Mouse (Mus musculus) CH12.LX (cell line): ENCODE results near the gene Nlrc3. TPM values are rescaled to one million over a fixed set of nuclear protein-coding genes. Genes with fewer than 3 reads are reported as not detected.

Experiments used
- DNase-seq: peaks from one replicate; pipeline ENCODE4 v3.0.0-alpha.2; 2013; ENCODE audit errors: extremely low read depth
- H3K27ac ChIP-seq: 2 replicates; pipeline ENCODE4 v1.5.1; 2012; ENCODE audit warnings: low read depth, mild to moderate bottlenecking, control low read depth, moderate library complexity; ENCODE audit not compliant: insufficient read depth
- H3K27me3 ChIP-seq: replicated peaks from 2 replicates; pipeline ENCODE3; 2012; ENCODE audit warnings: inconsistent platforms
- H3K36me3 ChIP-seq, 2 experiments: replicated peaks in 1 of 2; 2 replicates each; pipeline versions ENCODE3 to v1.6.1; 2012; ENCODE audit warnings: inconsistent platforms in 1 of 2, low read length in 1 of 2, mild to moderate bottlenecking in 1 of 2, mixed read lengths in 1 of 2, moderate library complexity in 1 of 2; ENCODE audit not compliant: control insufficient read depth in 1 of 2, insufficient read depth in 1 of 2
- H3K4me1 ChIP-seq, 2 experiments: 2 replicates each; pipeline ENCODE4 v1.6.1; 2012; ENCODE audit warnings: inconsistent platforms in 1 of 2, moderate library complexity in 1 of 2; ENCODE audit not compliant: insufficient read depth in 2 of 2, control insufficient read depth in 1 of 2
- H3K4me2 ChIP-seq: 2 replicates; pipeline ENCODE4 v1.6.1; 2012; ENCODE audit warnings: low read depth, mild to moderate bottlenecking, control low read depth; ENCODE audit not compliant: poor library complexity, insufficient read depth, severe bottlenecking
- H3K4me3 ChIP-seq, 3 experiments: fragments of 150-350 bp in 1 of 3; sonication (generic) in 1 of 3; replicated peaks in 1 of 3; 2 replicates each; pipeline versions ENCODE3 to v1.5.1; 2011 to 2012; ENCODE audit warnings: low read depth in 2 of 3, low read length in 2 of 3, mild to moderate bottlenecking in 2 of 3, moderate library complexity in 2 of 3, control low read depth in 1 of 3, improper control_type of control experiment in 1 of 3, inconsistent platforms in 1 of 3, mixed read lengths in 1 of 3; ENCODE audit not compliant: poor library complexity in 1 of 3
- H3K79me2 ChIP-seq: replicated peaks from 2 replicates; pipeline ENCODE4 v1.6.1; 2012; ENCODE audit warnings: mild to moderate bottlenecking, moderate library complexity; ENCODE audit not compliant: control insufficient read depth, poor library complexity, insufficient read depth, severe bottlenecking; ENCODE audit errors: extremely low read depth
- H3K9ac ChIP-seq: 2 replicates; pipeline ENCODE4 v1.6.1; 2012; ENCODE audit warnings: low read depth, mild to moderate bottlenecking, control low read depth, moderate library complexity; ENCODE audit not compliant: insufficient read depth
- H3K9me3 ChIP-seq: replicated peaks from 2 replicates; pipeline ENCODE3; 2012; ENCODE audit warnings: low read length, inconsistent platforms, mixed read lengths
- BHLHE40 ChIP-seq: IDR thresholded peaks from 2 replicates; pipeline ENCODE4 v1.6.1; 2011; ENCODE audit warnings: mild to moderate bottlenecking, low read depth, low read length, improper control_type of control experiment
- CHD1 ChIP-seq: IDR thresholded peaks from 2 replicates; pipeline ENCODE4 v1.6.1; 2012; ENCODE audit warnings: low read depth, low read length, improper control_type of control experiment, inconsistent platforms
- CTCF ChIP-seq, 2 experiments: IDR thresholded peaks in 1 of 2; conservative IDR thresholded peaks in 1 of 2; 2 replicates each; pipeline ENCODE4 v1.5.1; 2011 to 2012; ENCODE audit warnings: low read depth in 2 of 2, low read length in 2 of 2, improper control_type of control experiment in 1 of 2, inconsistent platforms in 1 of 2, mild to moderate bottlenecking in 1 of 2, moderate library complexity in 1 of 2
- E2F4 ChIP-seq: IDR thresholded peaks from 2 replicates; pipeline ENCODE4 v1.6.1; 2011; ENCODE audit warnings: low read depth, low read length, improper control_type of control experiment; ENCODE audit not compliant: insufficient replicate concordance
- ELF1 ChIP-seq: IDR thresholded peaks from 2 replicates; pipeline ENCODE4 v1.6.1; 2014; ENCODE audit warnings: low read depth, mild to moderate bottlenecking, inconsistent platforms, low read length, improper control_type of control experiment
- EP300 ChIP-seq: IDR thresholded peaks from 2 replicates; pipeline ENCODE4 v1.6.1; 2011; ENCODE audit warnings: low read length, improper control_type of control experiment
- ETS1 ChIP-seq: conservative IDR thresholded peaks from 2 replicates; pipeline ENCODE4 v1.6.1; 2012; ENCODE audit warnings: low read depth, mild to moderate bottlenecking, inconsistent platforms, low read length, improper control_type of control experiment, moderate library complexity
- GABPA ChIP-seq: IDR thresholded peaks from 2 replicates; pipeline ENCODE4 v1.6.1; 2012; ENCODE audit warnings: low read depth, low read length, improper control_type of control experiment, inconsistent platforms; ENCODE audit not compliant: insufficient replicate concordance
- HCFC1 ChIP-seq: IDR thresholded peaks from 2 replicates; pipeline ENCODE4 v1.6.1; 2012; ENCODE audit warnings: low read depth, mild to moderate bottlenecking, inconsistent platforms, low read length, improper control_type of control experiment
- IRF4 ChIP-seq: IDR thresholded peaks from 2 replicates; pipeline ENCODE4 v1.6.1; 2014; ENCODE audit warnings: low read depth, mild to moderate bottlenecking, inconsistent platforms, low read length, improper control_type of control experiment
- JUN ChIP-seq: IDR thresholded peaks from 2 replicates; pipeline ENCODE4 v1.6.1; 2011; ENCODE audit warnings: low read depth, mild to moderate bottlenecking, low read length, improper control_type of control experiment, moderate library complexity; ENCODE audit not compliant: insufficient read depth
- KAT2A ChIP-seq: IDR thresholded peaks from 2 replicates; pipeline ENCODE4 v1.6.1; 2012; ENCODE audit warnings: low read length, improper control_type of control experiment, inconsistent platforms; ENCODE audit not compliant: insufficient replicate concordance
- MAFK ChIP-seq: IDR thresholded peaks from 2 replicates; pipeline ENCODE4 v1.6.1; 2011; ENCODE audit warnings: low read length, improper control_type of control experiment; ENCODE audit not compliant: insufficient replicate concordance
- MAX ChIP-seq: IDR thresholded peaks from 2 replicates; pipeline ENCODE4 v1.6.1; 2011; ENCODE audit warnings: low read length, improper control_type of control experiment
- MXI1 ChIP-seq: IDR thresholded peaks from 2 replicates; pipeline ENCODE4 v1.6.1; 2011; ENCODE audit warnings: mild to moderate bottlenecking, low read depth, low read length, improper control_type of control experiment
- MYC ChIP-seq: IDR thresholded peaks from 2 replicates; pipeline ENCODE4 v1.6.1; 2011; ENCODE audit warnings: low read depth, mild to moderate bottlenecking, improper control_type of control experiment, low read length
- NRF1 ChIP-seq: IDR thresholded peaks from 2 replicates; pipeline ENCODE4 v1.6.1; 2014; ENCODE audit warnings: low read depth, mild to moderate bottlenecking, inconsistent platforms, low read length, improper control_type of control experiment, moderate library complexity
- PAX5 ChIP-seq: IDR thresholded peaks from 2 replicates; pipeline ENCODE4 v1.6.1; 2012; ENCODE audit warnings: low read length, inconsistent platforms, mixed read lengths
- RAD21 ChIP-seq: IDR thresholded peaks from 2 replicates; pipeline ENCODE4 v1.6.1; 2011; ENCODE audit warnings: low read depth, mild to moderate bottlenecking, low read length, improper control_type of control experiment, moderate library complexity
- RCOR1 ChIP-seq: conservative IDR thresholded peaks from 2 replicates; pipeline ENCODE4 v1.6.1; 2012; ENCODE audit warnings: low read depth, mild to moderate bottlenecking, inconsistent platforms, low read length, improper control_type of control experiment
- SIN3A ChIP-seq: IDR thresholded peaks from 2 replicates; pipeline ENCODE4 v1.6.1; 2012; ENCODE audit warnings: low read length, improper control_type of control experiment, inconsistent platforms
- SMC3 ChIP-seq: IDR thresholded peaks from 2 replicates; pipeline ENCODE4 v1.6.1; 2011; ENCODE audit warnings: low read depth, low read length, improper control_type of control experiment
- TBP ChIP-seq: conservative IDR thresholded peaks from 2 replicates; pipeline ENCODE4 v1.6.1; 2011; ENCODE audit warnings: low read depth, low read length, improper control_type of control experiment
- UBTF ChIP-seq: IDR thresholded peaks from 2 replicates; pipeline ENCODE4 v1.6.1; 2012; ENCODE audit warnings: low read depth, mild to moderate bottlenecking, inconsistent platforms, low read length, improper control_type of control experiment, moderate library complexity
- ZKSCAN1 ChIP-seq: IDR thresholded peaks from 2 replicates; pipeline ENCODE4 v1.6.1; 2012; ENCODE audit warnings: low read depth, inconsistent platforms, low read length, improper control_type of control experiment, borderline replicate concordance
- dilution Hi-C: fragments of 300-500 bp; cut with MboI; formaldehyde crosslinking; loops from 2 replicates; pipeline ENCODE4 v1.14.3; 2020; ENCODE audit warnings: low sequenced_read_pairs; ENCODE audit not compliant: extremely low pct_unique_long_range_greater_than_20kb, extremely low pct_ligation_motif_present
- in situ Hi-C: fragments of 300-500 bp; cut with MboI; formaldehyde crosslinking; loops from 3 replicates; pipeline ENCODE4 v1.14.3; 2019; ENCODE audit warnings: low sequenced_read_pairs, low pct_ligation_motif_present, low pct_unique_long_range_greater_than_20kb, mixed read lengths
- polyA plus RNA-seq: library from polyadenylated mRNA; unstranded; fragments of >175 nt; gene quantifications from 2 replicates; pipeline ENCODE4 v1.2.1, GENCODE M21; 2012; ENCODE audit warnings: low read depth; ENCODE audit not compliant: insufficient read length
- total RNA-seq, 2 experiments: library from RNA; depleted of rRNA; stranded (reverse); fragments of 300-350 nt in 1 of 2; fragments of >200 nt in 1 of 2; gene quantifications; 2 replicates each; pipeline ENCODE4 v1.2.3; 2012 to 2014

The Nlrc3 gene
- total RNA-seq (2012; rRNA removed): 0.13 and 0.34 TPM in 2 replicates
- total RNA-seq (2014; rRNA removed): not detected in 2 replicates
- polyA plus RNA-seq: 0.37 and 0.69 TPM in 2 replicates

- TF ChIP-seq MYC: no peak
- no peaks in the 10 kb centered on the region for H3K4me1 ChIP-seq
- H3K4me2 ChIP-seq: no peak within 1 kb of the TSS
- H3K9me3 ChIP-seq: no peaks in the 10 kb centered on the region
- DNase-seq: no peak
- in situ Hi-C loops (no loop called here), dilution Hi-C loops (no loop called here)
- H3K27me3 ChIP-seq: no peaks in the 10 kb centered on the region
- H3K79me2 ChIP-seq: no peaks in the 10 kb centered on the region
- H3K4me3 ChIP-seq: no peak within 1 kb of the TSS
- peaks cover 32 to 45% of the 10 kb centered on the region in 2 experiments for H3K36me3 ChIP-seq
- no peak within 1 kb of the TSS for H3K27ac ChIP-seq
- H3K9ac ChIP-seq: no peak within 1 kb of the TSS
Measured at GRCm38 (mm10) chr16:3976251-3976671, at the start of gene Nlrc3. TSS of gene Nlrc3 (minus strand) at chr16:3976632.

GRCm38 (mm10) chr16:4022719-4023118 is 46.3 kb upstream of the Nlrc3 start:
- H3K9me3 ChIP-seq: no peaks in the 10 kb centered on the region

GRCm38 (mm10) chr16:4021241-4021640 is 44.8 kb upstream of the Nlrc3 start:
- Histone ChIP-seq H3K9ac (no peak overlapping the region), H3K79me2 (no peaks in the 10 kb centered on the region), H3K4me1 (no peaks in the 10 kb centered on the region), H3K27ac (no peak overlapping the region), H3K36me3 (no peaks in the 10 kb centered on the region), H3K9me3 (no peaks in the 10 kb centered on the region), H3K4me3 (no peak overlapping the region), H3K27me3 (no peaks in the 10 kb centered on the region), H3K4me2 (no peak overlapping the region)
- in situ Hi-C loops: no loop called here
- dilution Hi-C loops: no loop called here
- DNase-seq: no peak
- TF ChIP-seq EP300 (no peak), IRF4 (no peak), BHLHE40 (no peak), SIN3A (no peak), TBP (no peak), UBTF (no peak), CTCF (conservative IDR thresholded peaks at IDR 0.05 in 1 of 2, IDR thresholded peaks at IDR 0.05 in 1 of 2; ENCODE audit: low read depth in 2 of 2, low read length in 2 of 2) (peak in 1 of 2 experiments; percentile 19; a peak in 2 of 4 replicates), PAX5 (no peak)

More at GRCm38 (mm10) chr16:4022719-4023118, 46.3 kb upstream of the Nlrc3 start:
- H3K4me2 ChIP-seq: no peak overlapping the region
- no peak overlapping the region for H3K9ac ChIP-seq
- no peak for DNase-seq
- in situ Hi-C loops (no loop called here), dilution Hi-C loops (no loop called here)
- TF ChIP-seq CTCF (conservative IDR thresholded peaks at IDR 0.05 in 1 of 2, IDR thresholded peaks at IDR 0.05 in 1 of 2; ENCODE audit: low read depth in 2 of 2, low read length in 2 of 2) (no peak), CHD1 (no peak), KAT2A (no peak), HCFC1 (no peak), RCOR1 (no peak), SMC3 (no peak), NRF1 (no peak), E2F4 (no peak), ZKSCAN1 (no peak), EP300 (no peak), GABPA (no peak), MYC (no peak), MAX (no peak), ETS1 (no peak), PAX5 (no peak), ELF1 (no peak), MXI1 (no peak), MAFK (no peak), JUN (no peak), RAD21 (no peak)
- H3K4me3 ChIP-seq: no peak overlapping the region
- H3K27me3 ChIP-seq: no peaks in the 10 kb centered on the region
- no peaks in the 10 kb centered on the region for H3K36me3 ChIP-seq
- H3K79me2 ChIP-seq: no peaks in the 10 kb centered on the region
- H3K4me1 ChIP-seq: no peaks in the 10 kb centered on the region
- no peak overlapping the region for H3K27ac ChIP-seq
